Mouse (Mus musculus): Measurements from ENCODE around the gene Clhc1. TPM values are rescaled to one million over a fixed set of nuclear protein-coding genes. Genes with fewer than 3 reads are reported as not detected.

Clhc1 gene
- polyA plus RNA-seq, 1 experiment from 2014 or later, result 0.42 TPM

DNA sequence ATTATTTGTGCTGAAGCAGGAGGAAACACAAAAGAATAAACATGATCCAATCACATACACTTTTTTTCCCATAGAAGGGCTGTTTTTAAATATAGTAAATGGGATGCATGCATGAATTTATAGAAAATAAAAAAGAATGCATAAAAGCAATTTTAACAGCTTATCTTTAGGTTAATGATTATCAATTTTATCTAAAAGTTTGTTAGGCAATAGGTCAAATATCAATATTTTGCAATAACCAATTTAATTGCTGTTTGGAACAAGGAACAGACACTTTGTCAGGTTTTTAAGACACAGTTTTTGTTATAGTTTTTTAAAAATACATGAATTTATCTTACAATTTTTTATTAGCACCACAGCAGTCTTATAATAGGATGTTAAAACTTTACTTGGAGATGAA is 51.2 kb downstream of the Clhc1 start:
- H3K4me1 ChIP-seq (ENCODE audit: control insufficient read depth, insufficient read depth, low read length), result no peaks in the 10 kb centered on the region
- no peak overlapping the region for H3K4me3 ChIP-seq (ENCODE audit: low read depth, low read length)
- H3K27ac ChIP-seq (ENCODE audit: low read depth, low read length), result no peak overlapping the region
- DNase-seq (ENCODE audit: low spot score) (no peak), ATAC-seq (ENCODE audit: insufficient read depth, low FRiP score, low TSS enrichment) (no peak)
- no peak overlapping the region for H3K4me2 ChIP-seq (ENCODE audit: low read depth)
- no peaks in the 10 kb centered on the region for H3K36me3 ChIP-seq (ENCODE audit: control insufficient read depth, insufficient read depth, low read length)
- H3K9me3 ChIP-seq (ENCODE audit: control insufficient read depth, low read length), result no peaks in the 10 kb centered on the region
- H3K9ac ChIP-seq (ENCODE audit: low read length), result no peak overlapping the region
- no peaks in the 10 kb centered on the region for H3K27me3 ChIP-seq (ENCODE audit: control insufficient read depth, insufficient read depth, low read length)

DNA sequence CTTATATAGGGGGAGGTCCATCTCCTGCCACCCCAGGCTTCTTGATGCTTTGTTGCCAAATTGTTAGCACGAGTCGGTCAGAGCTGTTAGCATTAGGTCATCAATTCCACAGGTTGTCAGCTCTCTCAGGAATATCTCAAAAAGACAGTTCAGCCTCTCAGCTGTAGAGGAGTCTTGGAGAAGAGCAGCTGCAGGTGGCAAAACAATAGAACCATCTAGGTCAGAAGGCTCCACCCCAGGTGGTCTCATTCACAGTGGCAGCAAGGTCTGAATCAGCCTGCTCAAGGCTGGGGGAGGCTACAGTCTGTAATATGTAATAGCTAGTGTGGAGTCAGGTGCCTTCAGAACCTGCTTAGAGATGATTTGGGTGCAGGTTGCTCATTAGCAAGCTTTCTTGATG is 55.8 kb downstream of the Clhc1 start:
- Histone ChIP-seq H3K9me3 (ENCODE audit: control insufficient read depth, low read length) (no peaks in the 10 kb centered on the region), H3K4me1 (ENCODE audit: control insufficient read depth, insufficient read depth, low read length) (no peaks in the 10 kb centered on the region), H3K4me2 (ENCODE audit: low read depth) (no peak overlapping the region), H3K27me3 (ENCODE audit: control insufficient read depth, insufficient read depth, low read length) (no peaks in the 10 kb centered on the region), H3K4me3 (ENCODE audit: low read depth, low read length) (no peak overlapping the region), H3K27ac (ENCODE audit: low read depth, low read length) (no peak overlapping the region), H3K9ac (ENCODE audit: low read length) (no peak overlapping the region), H3K36me3 (ENCODE audit: control insufficient read depth, insufficient read depth, low read length) (no peaks in the 10 kb centered on the region)
- 5% methylated on average over 2 of the region's 2 CpGs for WGBS
- ATAC-seq (ENCODE audit: insufficient read depth, low FRiP score, low TSS enrichment) (no peak), DNase-seq (ENCODE audit: low spot score) (no peak)

DNA sequence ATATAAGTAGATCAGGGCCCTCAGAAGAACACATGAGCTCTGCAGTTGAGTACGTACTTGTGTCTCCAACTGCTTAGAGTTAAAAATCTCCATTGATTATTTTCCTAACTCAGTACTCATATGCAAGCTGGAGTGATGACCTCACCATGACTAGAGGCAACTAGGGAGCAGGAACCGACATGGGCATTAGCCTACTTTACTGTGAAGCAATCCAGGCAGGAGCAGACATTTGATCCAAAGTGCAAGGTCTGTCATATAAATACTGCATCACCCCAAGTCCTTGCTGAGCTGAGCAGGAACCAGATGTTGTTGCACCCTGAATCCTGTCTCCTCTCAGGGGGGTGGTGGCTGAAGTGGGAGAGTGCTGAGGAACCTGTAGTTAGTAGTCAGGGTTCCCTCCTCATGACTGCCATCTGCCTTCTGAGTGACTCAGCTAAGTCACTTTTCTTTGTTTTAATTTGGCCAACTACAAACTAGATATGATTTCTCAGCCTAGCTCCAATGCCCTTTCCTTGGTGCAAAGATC is 59.8 kb downstream of the Clhc1 start:
- Histone ChIP-seq H3K9ac (ENCODE audit: low read length) (no peak overlapping the region), H3K9me3 (ENCODE audit: control insufficient read depth, low read length) (no peaks in the 10 kb centered on the region), H3K27ac (ENCODE audit: low read depth, low read length) (no peak overlapping the region), H3K4me2 (ENCODE audit: low read depth) (no peak overlapping the region), H3K4me1 (ENCODE audit: control insufficient read depth, insufficient read depth, low read length) (no peaks in the 10 kb centered on the region), H3K4me3 (ENCODE audit: low read depth, low read length) (no peak overlapping the region), H3K36me3 (ENCODE audit: control insufficient read depth, insufficient read depth, low read length) (no peaks in the 10 kb centered on the region), H3K27me3 (ENCODE audit: control insufficient read depth, insufficient read depth, low read length) (no peaks in the 10 kb centered on the region)
- DNase-seq (ENCODE audit: low spot score) (no peak), ATAC-seq (ENCODE audit: insufficient read depth, low FRiP score, low TSS enrichment) (no peak)
- WGBS, result 88% methylated on average over 2 of the region's 2 CpGs

DNA sequence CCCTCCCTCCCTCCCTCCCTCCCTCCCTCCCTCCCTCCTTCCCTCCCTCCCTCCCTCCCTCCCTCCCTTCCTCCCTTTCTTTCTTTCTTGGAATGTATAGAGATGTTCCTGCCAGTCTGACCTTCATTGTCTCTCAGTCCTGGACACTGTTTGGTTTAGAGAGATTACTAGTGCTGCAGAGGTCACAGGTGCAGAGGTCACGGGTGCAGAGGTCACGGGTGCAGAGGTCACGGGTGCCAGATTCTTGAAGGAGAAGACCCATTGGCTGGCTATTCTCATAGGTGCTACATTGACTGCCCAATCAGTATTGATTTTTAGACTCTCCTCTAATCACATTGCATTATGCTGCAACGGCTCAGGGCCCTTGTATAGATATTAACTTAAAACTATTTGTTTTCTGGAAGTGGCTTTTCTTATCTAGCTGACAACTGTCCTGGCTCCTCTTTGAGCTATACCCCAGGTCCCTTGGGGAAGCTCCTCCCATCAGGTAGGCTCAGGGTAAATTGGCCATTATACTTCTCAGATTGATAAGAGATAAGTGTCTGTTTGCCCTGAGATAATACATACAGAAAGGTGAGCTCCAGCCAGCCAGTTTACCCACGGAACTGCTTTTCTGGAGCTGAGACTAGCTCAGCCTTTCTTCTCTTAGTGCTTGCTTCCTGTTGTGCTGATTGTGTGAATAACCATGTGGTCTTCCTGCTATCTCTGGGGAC is 62.2 kb downstream of the Clhc1 start:
- no peak overlapping the region for H3K4me3 ChIP-seq (ENCODE audit: low read depth, low read length)
- DNase-seq (ENCODE audit: low spot score), result no peak
- H3K9me3 ChIP-seq (ENCODE audit: control insufficient read depth, low read length), result no peaks in the 10 kb centered on the region
- no peak overlapping the region for H3K27ac ChIP-seq (ENCODE audit: low read depth, low read length)
- WGBS, result 83% methylated on average over 5 of the region's 5 CpGs
- ATAC-seq (ENCODE audit: insufficient read depth, low FRiP score, low TSS enrichment), result no peak
- H3K36me3 ChIP-seq (ENCODE audit: control insufficient read depth, insufficient read depth, low read length), result no peaks in the 10 kb centered on the region
- H3K27me3 ChIP-seq (ENCODE audit: control insufficient read depth, insufficient read depth, low read length), result no peaks in the 10 kb centered on the region
- H3K4me1 ChIP-seq (ENCODE audit: control insufficient read depth, insufficient read depth, low read length), result no peaks in the 10 kb centered on the region
- no peak overlapping the region for H3K4me2 ChIP-seq (ENCODE audit: low read depth)
- no peak overlapping the region for H3K9ac ChIP-seq (ENCODE audit: low read length)

DNA sequence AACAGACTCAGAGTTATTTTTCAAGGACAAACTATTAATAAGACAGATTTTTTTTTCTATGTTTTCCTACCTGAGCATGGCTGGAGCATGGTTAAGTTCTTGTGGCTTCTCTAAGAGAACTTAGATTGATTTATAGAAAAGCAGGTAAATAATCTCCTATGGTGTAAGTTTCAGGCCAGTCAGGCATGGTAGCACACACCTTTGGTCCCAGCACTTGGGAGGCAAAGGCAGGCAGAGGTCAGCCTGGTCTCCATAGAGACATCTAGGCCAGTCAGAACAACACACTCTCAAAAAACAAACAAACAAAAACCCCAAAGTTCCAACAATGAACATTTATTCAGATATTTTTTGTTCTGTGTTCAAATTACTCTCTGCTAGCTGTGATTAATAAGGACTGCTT is 64.3 kb downstream of the Clhc1 start:
- Histone ChIP-seq H3K36me3 (ENCODE audit: control insufficient read depth, insufficient read depth, low read length) (no peaks in the 10 kb centered on the region), H3K27ac (ENCODE audit: low read depth, low read length) (no peak overlapping the region), H3K27me3 (ENCODE audit: control insufficient read depth, insufficient read depth, low read length) (no peaks in the 10 kb centered on the region), H3K4me1 (ENCODE audit: control insufficient read depth, insufficient read depth, low read length) (no peaks in the 10 kb centered on the region), H3K4me2 (ENCODE audit: low read depth) (no peak overlapping the region), H3K4me3 (ENCODE audit: low read depth, low read length) (no peak overlapping the region), H3K9ac (ENCODE audit: low read length) (no peak overlapping the region), H3K9me3 (ENCODE audit: control insufficient read depth, low read length) (no peaks in the 10 kb centered on the region)
- DNase-seq (ENCODE audit: low spot score) (no peak), ATAC-seq (ENCODE audit: insufficient read depth, low FRiP score, low TSS enrichment) (no peak)

DNA sequence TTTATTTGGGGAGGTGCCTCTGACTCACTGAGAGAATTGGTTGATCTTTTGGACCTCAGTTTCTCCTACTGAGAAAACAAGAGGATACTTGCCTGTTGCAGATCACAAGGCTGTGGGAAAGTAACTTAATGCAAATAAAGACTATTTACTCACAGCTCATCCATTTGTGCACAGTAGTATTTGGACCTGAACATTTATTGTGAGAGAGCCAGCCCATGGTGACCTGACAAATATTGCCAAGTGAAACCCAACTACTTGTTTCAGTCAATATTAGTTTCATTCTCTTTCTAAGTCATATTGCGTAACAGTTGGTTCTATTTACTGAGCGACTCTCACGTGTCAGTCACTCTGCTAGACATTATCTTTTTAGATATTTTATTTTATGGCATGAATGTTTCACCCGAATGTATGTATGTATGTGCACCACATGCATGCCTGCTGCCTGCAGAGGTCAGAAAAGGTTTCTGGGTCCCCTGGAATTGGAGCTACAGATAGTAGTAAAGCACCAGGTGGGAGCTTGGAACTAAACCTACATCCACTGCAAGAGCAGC is 65.5 kb downstream of the Clhc1 start:
- no peaks in the 10 kb centered on the region for H3K4me1 ChIP-seq (ENCODE audit: control insufficient read depth, insufficient read depth, low read length)
- H3K36me3 ChIP-seq (ENCODE audit: control insufficient read depth, insufficient read depth, low read length), result no peaks in the 10 kb centered on the region
- ATAC-seq (ENCODE audit: insufficient read depth, low FRiP score, low TSS enrichment) (no peak), DNase-seq (ENCODE audit: low spot score) (no peak)
- H3K4me3 ChIP-seq (ENCODE audit: low read depth, low read length), result no peak overlapping the region
- no peak overlapping the region for H3K9ac ChIP-seq (ENCODE audit: low read length)
- no peaks in the 10 kb centered on the region for H3K9me3 ChIP-seq (ENCODE audit: control insufficient read depth, low read length)
- 95% methylated on average over 4 of the region's 4 CpGs for WGBS
- H3K4me2 ChIP-seq (ENCODE audit: low read depth), result no peak overlapping the region
- no peak overlapping the region for H3K27ac ChIP-seq (ENCODE audit: low read depth, low read length)
- no peaks in the 10 kb centered on the region for H3K27me3 ChIP-seq (ENCODE audit: control insufficient read depth, insufficient read depth, low read length)

DNA sequence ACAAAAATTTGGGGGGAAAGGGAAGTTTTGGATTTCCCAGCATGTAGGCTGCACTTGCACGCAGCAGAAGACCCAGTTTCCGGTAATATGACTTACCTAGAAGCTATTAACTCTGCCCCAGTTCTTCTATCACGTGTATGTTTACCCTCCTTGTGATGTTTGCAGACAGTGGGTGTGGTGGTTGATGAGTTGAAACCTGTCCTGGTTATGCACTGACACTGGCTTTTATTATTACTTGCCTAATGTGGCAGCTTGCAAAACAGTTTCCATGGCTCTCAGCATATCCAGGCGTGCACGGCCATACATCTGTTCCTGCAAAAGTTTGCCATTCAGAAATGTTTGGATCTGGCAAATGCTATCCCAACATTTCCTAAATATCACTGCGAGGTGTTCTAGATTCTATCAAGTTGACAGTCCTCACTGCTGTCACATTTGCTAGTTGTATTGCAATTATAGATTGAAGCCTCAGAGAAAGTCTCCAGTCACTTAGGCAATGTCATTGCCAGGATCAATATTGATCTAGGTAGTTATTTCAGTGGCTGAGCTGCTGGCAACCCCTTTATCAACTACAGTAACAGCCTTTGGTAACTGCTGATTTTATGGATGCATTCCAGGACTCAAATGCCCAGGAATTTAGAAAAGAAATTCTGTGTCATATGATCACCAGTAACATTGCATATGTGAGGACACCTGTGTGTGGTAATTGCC is 66.6 kb downstream of the Clhc1 start:
- DNase-seq (ENCODE audit: low spot score), result no peak

DNA sequence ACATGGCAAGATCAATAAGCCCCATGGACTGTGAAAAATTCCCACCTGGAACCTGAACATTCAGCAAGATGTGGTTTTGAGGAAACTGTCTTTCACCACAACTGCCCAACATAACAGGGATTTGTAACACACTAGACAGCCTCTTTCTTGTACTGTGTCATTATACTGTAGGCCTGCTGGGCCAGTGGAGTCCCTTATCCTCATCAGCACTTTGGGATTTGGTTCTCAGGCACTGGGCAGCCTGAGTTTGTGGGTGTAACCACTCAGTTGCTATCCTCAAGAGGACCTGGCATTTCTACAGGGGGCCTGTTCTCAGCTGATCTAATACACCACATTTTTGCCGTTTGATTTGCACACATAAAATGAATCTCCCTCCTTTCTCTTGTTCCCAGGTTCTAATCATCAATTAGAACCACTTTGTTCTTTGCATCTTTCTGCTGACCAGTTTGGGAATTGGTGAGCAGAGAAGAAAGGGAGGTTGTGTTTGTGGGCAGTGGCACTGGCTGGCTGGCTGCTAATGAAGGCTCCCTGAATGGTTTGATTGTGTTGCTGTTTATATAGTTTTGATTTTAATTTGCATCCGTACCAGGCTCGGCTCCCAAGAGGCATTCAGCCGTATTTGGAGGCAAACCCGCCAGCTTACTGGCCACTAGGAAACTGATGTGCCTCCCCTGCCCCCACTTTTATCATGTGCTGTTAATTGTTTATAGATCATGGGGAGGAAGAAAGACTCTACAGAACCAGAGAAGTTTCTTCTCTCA is 74.5 kb downstream of the Clhc1 start:
- WGBS, result 82% methylated on average over 5 of the region's 5 CpGs
- H3K4me3 ChIP-seq (ENCODE audit: low read depth, low read length), result no peak overlapping the region
- no peak overlapping the region for H3K27ac ChIP-seq (ENCODE audit: low read depth, low read length)
- no peak overlapping the region for H3K9ac ChIP-seq (ENCODE audit: low read length)
- ATAC-seq (ENCODE audit: insufficient read depth, low FRiP score, low TSS enrichment), result no peak
- H3K9me3 ChIP-seq (ENCODE audit: control insufficient read depth, low read length), result no peaks in the 10 kb centered on the region
- DNase-seq (ENCODE audit: low spot score), result no peak
- no peak overlapping the region for H3K4me2 ChIP-seq (ENCODE audit: low read depth)
- H3K27me3 ChIP-seq (ENCODE audit: control insufficient read depth, insufficient read depth, low read length), result no peaks in the 10 kb centered on the region
- no peaks in the 10 kb centered on the region for H3K4me1 ChIP-seq (ENCODE audit: control insufficient read depth, insufficient read depth, low read length)
- H3K36me3 ChIP-seq (ENCODE audit: control insufficient read depth, insufficient read depth, low read length), result no peaks in the 10 kb centered on the region

More for the DNA sequence above, 66.6 kb downstream of the Clhc1 start:
- no peak for ATAC-seq (ENCODE audit: insufficient read depth, low FRiP score, low TSS enrichment)
- Histone ChIP-seq H3K4me1 (ENCODE audit: control insufficient read depth, insufficient read depth, low read length) (no peaks in the 10 kb centered on the region), H3K4me2 (ENCODE audit: low read depth) (no peak overlapping the region), H3K27ac (ENCODE audit: low read depth, low read length) (no peak overlapping the region), H3K4me3 (ENCODE audit: low read depth, low read length) (no peak overlapping the region), H3K27me3 (ENCODE audit: control insufficient read depth, insufficient read depth, low read length) (no peaks in the 10 kb centered on the region), H3K9me3 (ENCODE audit: control insufficient read depth, low read length) (no peaks in the 10 kb centered on the region), H3K9ac (ENCODE audit: low read length) (no peak overlapping the region), H3K36me3 (ENCODE audit: control insufficient read depth, insufficient read depth, low read length) (no peaks in the 10 kb centered on the region)
- 84% methylated on average over 6 of the region's 6 CpGs for WGBS
